Mouse (Mus musculus): ENCODE data around the gene Prrc2b. TPM values are rescaled to one million over a fixed set of nuclear protein-coding genes. Genes with fewer than 3 reads are reported as not detected.

The Prrc2b gene
- polyA plus RNA-seq, 1 experiment from 2014 or later: 19.3 TPM

- Histone ChIP-seq H3K9me3 (replicated peaks; ENCODE audit: control insufficient read depth, low read length) (no peaks in the 10 kb centered on the region), H3K9ac (ENCODE audit: low read length) (no peak overlapping the region), H3K4me3 (ENCODE audit: low read length) (no peak overlapping the region), H3K36me3 (ENCODE audit: control insufficient read depth, insufficient read depth) (no peaks in the 10 kb centered on the region), H3K27ac (ENCODE audit: low read length) (no peak overlapping the region), H3K4me1 (ENCODE audit: control insufficient read depth, insufficient read depth, low read length) (peaks cover 4% of the 10 kb centered on the region; the same call in 1 of the 2 replicates), H3K27me3 (ENCODE audit: control insufficient read depth, insufficient read depth, low read length) (no peaks in the 10 kb centered on the region), H3K4me2 (ENCODE audit: low read depth, low read length) (no peak overlapping the region)
- 76% methylated on average over 5 of the region's 5 CpGs for WGBS
- no peak for ATAC-seq (replicated peaks; ENCODE audit: extremely low read depth, insufficient read depth, low FRiP score)
Observed at GRCm38 (mm10) chr2:32146617-32147162, 4.2 kb upstream of the Prrc2b start.

- H3K36me3 ChIP-seq (ENCODE audit: control insufficient read depth, insufficient read depth): no peaks in the 10 kb centered on the region
- WGBS: 47% methylated on average over 1 of the region's 1 CpGs
- H3K9ac ChIP-seq (ENCODE audit: low read length): no peak overlapping the region; the same call in 1 of the 2 replicates
- peaks cover 35% of the 10 kb centered on the region for H3K4me1 ChIP-seq (ENCODE audit: control insufficient read depth, insufficient read depth, low read length)
- no peaks in the 10 kb centered on the region for H3K27me3 ChIP-seq (ENCODE audit: control insufficient read depth, insufficient read depth, low read length)
- H3K4me2 ChIP-seq (ENCODE audit: low read depth, low read length): peak overlapping the region; percentile 80; the same call in 1 of the 2 replicates
- no peaks in the 10 kb centered on the region for H3K9me3 ChIP-seq (replicated peaks; ENCODE audit: control insufficient read depth, low read length)
- ATAC-seq (replicated peaks; ENCODE audit: extremely low read depth, insufficient read depth, low FRiP score): no peak
- H3K27ac ChIP-seq (ENCODE audit: low read length): peak overlapping the region; percentile 98
- H3K4me3 ChIP-seq (ENCODE audit: low read length): peak overlapping the region; percentile 80
Observed at GRCm38 (mm10) chr2:32150135-32150534, 747 bp upstream of the Prrc2b start.

- no peaks in the 10 kb centered on the region for H3K9me3 ChIP-seq (replicated peaks; ENCODE audit: control insufficient read depth, low read length)
- H3K4me1 ChIP-seq (ENCODE audit: control insufficient read depth, insufficient read depth, low read length): peaks cover 39% of the 10 kb centered on the region
- H3K4me2 ChIP-seq (ENCODE audit: low read depth, low read length): peak overlapping the region; percentile 80
- peak overlapping the region; percentile 94 for H3K9ac ChIP-seq (ENCODE audit: low read length)
- peak overlapping the region; percentile 80 for H3K4me3 ChIP-seq (ENCODE audit: low read length)
- no peak for ATAC-seq (replicated peaks; ENCODE audit: extremely low read depth, insufficient read depth, low FRiP score)
- no peaks in the 10 kb centered on the region for H3K27me3 ChIP-seq (ENCODE audit: control insufficient read depth, insufficient read depth, low read length)
- 9% methylated on average over 7 of the region's 7 CpGs for WGBS
- H3K36me3 ChIP-seq (ENCODE audit: control insufficient read depth, insufficient read depth): no peaks in the 10 kb centered on the region
- H3K27ac ChIP-seq (ENCODE audit: low read length): peak overlapping the region; percentile 98
Observed at GRCm38 (mm10) chr2:32150562-32150923, 339 bp upstream of the Prrc2b start.

- H3K27me3 ChIP-seq (ENCODE audit: control insufficient read depth, insufficient read depth, low read length): no peaks in the 10 kb centered on the region
- peak overlapping the region; percentile 80 for H3K4me3 ChIP-seq (ENCODE audit: low read length)
- H3K9ac ChIP-seq (ENCODE audit: low read length): peak overlapping the region; percentile 94
- H3K27ac ChIP-seq (ENCODE audit: low read length): peak overlapping the region; percentile 98
- H3K9me3 ChIP-seq (replicated peaks; ENCODE audit: control insufficient read depth, low read length): no peaks in the 10 kb centered on the region
- no peak for ATAC-seq (replicated peaks; ENCODE audit: extremely low read depth, insufficient read depth, low FRiP score)
- WGBS: under 1% methylated on average over 22 of the region's 22 CpGs
- no peaks in the 10 kb centered on the region for H3K36me3 ChIP-seq (ENCODE audit: control insufficient read depth, insufficient read depth)
- peaks cover 52% of the 10 kb centered on the region for H3K4me1 ChIP-seq (ENCODE audit: control insufficient read depth, insufficient read depth, low read length)
- peak overlapping the region; percentile 80 for H3K4me2 ChIP-seq (ENCODE audit: low read depth, low read length)
Observed at GRCm38 (mm10) chr2:32151660-32152366, 931 bp downstream of the Prrc2b start.

GRCm38 (mm10) chr2:32152367-32153034 lies 1.6 kb downstream of the Prrc2b start:
- H3K4me1 ChIP-seq (ENCODE audit: control insufficient read depth, insufficient read depth, low read length): peaks cover 59% of the 10 kb centered on the region
- WGBS: 10% methylated on average over 12 of the region's 12 CpGs
- no peaks in the 10 kb centered on the region for H3K27me3 ChIP-seq (ENCODE audit: control insufficient read depth, insufficient read depth, low read length)
- no peaks in the 10 kb centered on the region for H3K36me3 ChIP-seq (ENCODE audit: control insufficient read depth, insufficient read depth)
- no peaks in the 10 kb centered on the region for H3K9me3 ChIP-seq (replicated peaks; ENCODE audit: control insufficient read depth, low read length)
- peak overlapping the region; percentile 80 for H3K4me3 ChIP-seq (ENCODE audit: low read length)
- peak overlapping the region; percentile 94 for H3K9ac ChIP-seq (ENCODE audit: low read length)
- peak overlapping the region; percentile 80 for H3K4me2 ChIP-seq (ENCODE audit: low read depth, low read length)
- ATAC-seq (replicated peaks; ENCODE audit: extremely low read depth, insufficient read depth, low FRiP score): no peak
- H3K27ac ChIP-seq (ENCODE audit: low read length): peak overlapping the region; percentile 98

- Histone ChIP-seq H3K4me3 (ENCODE audit: low read length) (peak overlapping the region; percentile 80), H3K9me3 (replicated peaks; ENCODE audit: control insufficient read depth, low read length) (no peaks in the 10 kb centered on the region), H3K27ac (ENCODE audit: low read length) (peak overlapping the region; percentile 98), H3K27me3 (ENCODE audit: control insufficient read depth, insufficient read depth, low read length) (no peaks in the 10 kb centered on the region), H3K4me2 (ENCODE audit: low read depth, low read length) (peak overlapping the region; percentile 80), H3K36me3 (ENCODE audit: control insufficient read depth, insufficient read depth) (no peaks in the 10 kb centered on the region), H3K9ac (ENCODE audit: low read length) (peak overlapping the region; percentile 94), H3K4me1 (ENCODE audit: control insufficient read depth, insufficient read depth, low read length) (peaks cover 65% of the 10 kb centered on the region)
- WGBS: 13% methylated on average over 13 of the region's 13 CpGs
- ATAC-seq (replicated peaks; ENCODE audit: extremely low read depth, insufficient read depth, low FRiP score): no peak
Observed at GRCm38 (mm10) chr2:32153041-32153790, 2.3 kb downstream of the Prrc2b start.

- peaks cover 70% of the 10 kb centered on the region for H3K4me1 ChIP-seq (ENCODE audit: control insufficient read depth, insufficient read depth, low read length)
- WGBS: 28% methylated on average over 4 of the region's 4 CpGs
- H3K27ac ChIP-seq (ENCODE audit: low read length): peak overlapping the region; percentile 98
- peak overlapping the region; percentile 94 for H3K9ac ChIP-seq (ENCODE audit: low read length)
- H3K27me3 ChIP-seq (ENCODE audit: control insufficient read depth, insufficient read depth, low read length): no peaks in the 10 kb centered on the region
- peak overlapping the region; percentile 80 for H3K4me2 ChIP-seq (ENCODE audit: low read depth, low read length)
- no peaks in the 10 kb centered on the region for H3K36me3 ChIP-seq (ENCODE audit: control insufficient read depth, insufficient read depth)
- no peak for ATAC-seq (replicated peaks; ENCODE audit: extremely low read depth, insufficient read depth, low FRiP score)
- peak overlapping the region; percentile 80 for H3K4me3 ChIP-seq (ENCODE audit: low read length)
- H3K9me3 ChIP-seq (replicated peaks; ENCODE audit: control insufficient read depth, low read length): no peaks in the 10 kb centered on the region
Observed at GRCm38 (mm10) chr2:32153791-32154119, 2.9 kb downstream of the Prrc2b start.

- ATAC-seq (replicated peaks; ENCODE audit: extremely low read depth, insufficient read depth, low FRiP score): no peak
- 30% methylated on average over 9 of the region's 9 CpGs for WGBS
- Histone ChIP-seq H3K4me3 (ENCODE audit: low read length) (0 out of 2 replicates have a peak overlapping the region, but pooled peaks have one; percentile 1), H3K36me3 (ENCODE audit: control insufficient read depth, insufficient read depth) (no peaks in the 10 kb centered on the region), H3K27ac (ENCODE audit: low read length) (peak overlapping the region; percentile 98), H3K4me2 (ENCODE audit: low read depth, low read length) (peak overlapping the region; percentile 80), H3K4me1 (ENCODE audit: control insufficient read depth, insufficient read depth, low read length) (peaks cover 77% of the 10 kb centered on the region), H3K9me3 (replicated peaks; ENCODE audit: control insufficient read depth, low read length) (no peaks in the 10 kb centered on the region), H3K9ac (ENCODE audit: low read length) (peak overlapping the region; percentile 30; the same call in 1 of the 2 replicates), H3K27me3 (ENCODE audit: control insufficient read depth, insufficient read depth, low read length) (no peaks in the 10 kb centered on the region)
Observed at GRCm38 (mm10) chr2:32154334-32154997, 3.6 kb downstream of the Prrc2b start.
